Mouse (Mus musculus): ENCODE measurements around the gene Sdk2. TPM values are rescaled to one million over a fixed set of nuclear protein-coding genes. Genes with fewer than 3 reads are reported as not detected.

The Sdk2 gene
- polyA plus RNA-seq, 1 experiment from 2014 or later, result 4.1 TPM

GRCm38 (mm10) chr11:113828081-113828554 is 238.7 kb downstream of the Sdk2 start:
- DNase-seq (ENCODE audit: low spot score), result no peak
- peaks cover 22% of the 10 kb centered on the region for H3K36me3 ChIP-seq
- H3K27ac ChIP-seq, result no peak overlapping the region
- WGBS, result 43% methylated on average over 24 of the region's 24 CpGs
- no peaks in the 10 kb centered on the region for H3K9me3 ChIP-seq
- peaks cover 12% of the 10 kb centered on the region; the same call in 1 of the 2 replicates for H3K4me1 ChIP-seq
- H3K27me3 ChIP-seq (ENCODE audit: insufficient read depth, poor library complexity, severe bottlenecking), result peaks cover 27% of the 10 kb centered on the region
- H3K4me3 ChIP-seq, result no peak overlapping the region

- no peak for DNase-seq (ENCODE audit: low spot score)
- no peak overlapping the region for H3K4me3 ChIP-seq
- 0 out of 2 replicates have a peak, but pooled peaks cover 8% of the 10 kb centered on the region for H3K27me3 ChIP-seq (ENCODE audit: insufficient read depth, poor library complexity, severe bottlenecking)
- H3K27ac ChIP-seq, result no peak overlapping the region
- peaks cover 10% of the 10 kb centered on the region; the same call in 1 of the 2 replicates for H3K36me3 ChIP-seq
- H3K9me3 ChIP-seq, result no peaks in the 10 kb centered on the region
- WGBS, result 85% methylated on average over 10 of the region's 10 CpGs
- peaks cover 11% of the 10 kb centered on the region; the same call in 1 of the 2 replicates for H3K4me1 ChIP-seq
Measured at GRCm38 (mm10) chr11:113820005-113820404, 246.8 kb downstream of the Sdk2 start.

GRCm38 (mm10) chr11:113819001-113819400 is 247.8 kb downstream of the Sdk2 start:
- Histone ChIP-seq H3K36me3 (peaks cover 10% of the 10 kb centered on the region; the same call in 1 of the 2 replicates), H3K9me3 (no peaks in the 10 kb centered on the region), H3K27ac (no peak overlapping the region), H3K27me3 (ENCODE audit: insufficient read depth, poor library complexity, severe bottlenecking) (0 out of 2 replicates have a peak, but pooled peaks cover 8% of the 10 kb centered on the region), H3K4me1 (peaks cover 11% of the 10 kb centered on the region; the same call in 1 of the 2 replicates), H3K4me3 (no peak overlapping the region)
- DNase-seq (ENCODE audit: low spot score), result no peak
- 34% methylated on average over 1 of the region's 1 CpGs for WGBS

- WGBS, result 62% methylated on average over 12 of the region's 12 CpGs
- Histone ChIP-seq H3K36me3 (peaks cover 8% of the 10 kb centered on the region; the same call in 1 of the 2 replicates), H3K27ac (peak overlapping the region; percentile 59; the same call in 1 of the 2 replicates), H3K4me3 (no peak overlapping the region), H3K4me1 (peaks cover 12% of the 10 kb centered on the region), H3K9me3 (no peaks in the 10 kb centered on the region), H3K27me3 (ENCODE audit: insufficient read depth, poor library complexity, severe bottlenecking) (0 out of 2 replicates have a peak, but pooled peaks cover 8% of the 10 kb centered on the region)
- no peak for DNase-seq (ENCODE audit: low spot score)
Measured at GRCm38 (mm10) chr11:113816971-113817548, 249.8 kb downstream of the Sdk2 start.

GRCm38 (mm10) chr11:113816439-113816838 is 250.4 kb downstream of the Sdk2 start:
- Histone ChIP-seq H3K4me1 (peaks cover 18% of the 10 kb centered on the region), H3K4me3 (no peak overlapping the region), H3K27ac (no peak overlapping the region), H3K27me3 (ENCODE audit: insufficient read depth, poor library complexity, severe bottlenecking) (0 out of 2 replicates have a peak, but pooled peaks cover 4% of the 10 kb centered on the region), H3K36me3 (peaks cover 6% of the 10 kb centered on the region; the same call in 1 of the 2 replicates), H3K9me3 (no peaks in the 10 kb centered on the region)
- no peak for DNase-seq (ENCODE audit: low spot score)
- WGBS, result 88% methylated on average over 4 of the region's 4 CpGs

GRCm38 (mm10) chr11:113811546-113812339 is 255.1 kb downstream of the Sdk2 start:
- H3K4me3 ChIP-seq, result peak overlapping the region; percentile 32
- H3K27ac ChIP-seq, result peak overlapping the region; percentile 67
- no peak for DNase-seq (ENCODE audit: low spot score)
- H3K9me3 ChIP-seq, result no peaks in the 10 kb centered on the region
- H3K36me3 ChIP-seq, result no peaks in the 10 kb centered on the region
- no peaks in the 10 kb centered on the region for H3K27me3 ChIP-seq (ENCODE audit: insufficient read depth, poor library complexity, severe bottlenecking)
- WGBS, result 33% methylated on average over 20 of the region's 20 CpGs
- peaks cover 26% of the 10 kb centered on the region for H3K4me1 ChIP-seq

GRCm38 (mm10) chr11:113810638-113811545 is 256.0 kb downstream of the Sdk2 start:
- 52% methylated on average over 24 of the region's 24 CpGs for WGBS
- DNase-seq (ENCODE audit: low spot score), result peak; percentile 90
- Histone ChIP-seq H3K4me3 (peak overlapping the region; percentile 32), H3K36me3 (no peaks in the 10 kb centered on the region), H3K4me1 (peaks cover 32% of the 10 kb centered on the region), H3K9me3 (no peaks in the 10 kb centered on the region), H3K27me3 (ENCODE audit: insufficient read depth, poor library complexity, severe bottlenecking) (no peaks in the 10 kb centered on the region), H3K27ac (peak overlapping the region; percentile 67; the same call in 1 of the 2 replicates)

- 3% methylated on average over 9 of the region's 9 CpGs for WGBS
- Histone ChIP-seq H3K9me3 (no peaks in the 10 kb centered on the region), H3K27ac (peak overlapping the region; percentile 75), H3K36me3 (no peaks in the 10 kb centered on the region), H3K4me3 (peak overlapping the region; percentile 34; the same call in 1 of the 2 replicates), H3K4me1 (peaks cover 57% of the 10 kb centered on the region), H3K27me3 (ENCODE audit: insufficient read depth, poor library complexity, severe bottlenecking) (no peaks in the 10 kb centered on the region)
- no peak for DNase-seq (ENCODE audit: low spot score)
Measured at GRCm38 (mm10) chr11:113807086-113807485, 259.8 kb downstream of the Sdk2 start.

GRCm38 (mm10) chr11:113806382-113807077 is 260.3 kb downstream of the Sdk2 start:
- Histone ChIP-seq H3K27ac (peak overlapping the region; percentile 75), H3K4me3 (peak overlapping the region; percentile 34; the same call in 1 of the 2 replicates), H3K4me1 (peaks cover 57% of the 10 kb centered on the region), H3K27me3 (ENCODE audit: insufficient read depth, poor library complexity, severe bottlenecking) (no peaks in the 10 kb centered on the region), H3K9me3 (no peaks in the 10 kb centered on the region), H3K36me3 (no peaks in the 10 kb centered on the region)
- no peak for DNase-seq (ENCODE audit: low spot score)
- 31% methylated on average over 9 of the region's 9 CpGs for WGBS

GRCm38 (mm10) chr11:113805974-113806373 is 260.9 kb downstream of the Sdk2 start:
- no peaks in the 10 kb centered on the region for H3K36me3 ChIP-seq
- 61% methylated on average over 10 of the region's 10 CpGs for WGBS
- DNase-seq (ENCODE audit: low spot score), result no peak
- H3K4me3 ChIP-seq, result no peak overlapping the region
- H3K9me3 ChIP-seq, result no peaks in the 10 kb centered on the region
- H3K27ac ChIP-seq, result peak overlapping the region; percentile 75; the same call in 1 of the 2 replicates
- H3K27me3 ChIP-seq (ENCODE audit: insufficient read depth, poor library complexity, severe bottlenecking), result 0 out of 2 replicates have a peak, but pooled peaks cover 2% of the 10 kb centered on the region
- H3K4me1 ChIP-seq, result peaks cover 58% of the 10 kb centered on the region

GRCm38 (mm10) chr11:113803321-113803941 is 263.4 kb downstream of the Sdk2 start:
- no peaks in the 10 kb centered on the region for H3K9me3 ChIP-seq
- 57% methylated on average over 9 of the region's 9 CpGs for WGBS
- H3K27me3 ChIP-seq (ENCODE audit: insufficient read depth, poor library complexity, severe bottlenecking), result peaks cover 6% of the 10 kb centered on the region
- no peak overlapping the region for H3K4me3 ChIP-seq
- peaks cover 77% of the 10 kb centered on the region for H3K4me1 ChIP-seq
- no peaks in the 10 kb centered on the region for H3K36me3 ChIP-seq
- DNase-seq (ENCODE audit: low spot score), result no peak
- H3K27ac ChIP-seq, result peak overlapping the region; percentile 73; the same call in 1 of the 2 replicates

All from heart, embryonic 10.5 days (tissue).